Mouse (Mus musculus) midbrain, postnatal 0 days (tissue): ENCODE results near the gene Ndc1. TPM values are rescaled to one million over a fixed set of nuclear protein-coding genes. Genes with fewer than 3 reads are reported as not detected.

Experiments
- ATAC-seq: fragments of 200-750 bp; cut with Nextera tagmentation; 2 replicates; pipeline ENCODE4 v1.8.0; 2017; ENCODE audit warnings: moderate number of reproducible peaks, mild to moderate bottlenecking, moderate TSS enrichment, moderate library complexity; ENCODE audit not compliant: low FRiP score
- DNase-seq: peaks from one replicate; pipeline ENCODE4 v3.0.0-alpha.2; 2015; ENCODE audit warnings: low spot score
- H3K27ac ChIP-seq: fragments of 300-500 bp; sonication (generic); 2 replicates; pipeline ENCODE4 v1.5.1; 2014; ENCODE audit warnings: low read depth, mild to moderate bottlenecking, low read length, mixed read lengths
- H3K27me3 ChIP-seq: fragments of 300-500 bp; sonication (generic); 2 replicates; pipeline ENCODE4 v1.6.1; 2014; ENCODE audit warnings: low read length, control low read depth, mixed read lengths; ENCODE audit not compliant: insufficient read depth
- H3K36me3 ChIP-seq: fragments of 300-500 bp; sonication (generic); 2 replicates; pipeline ENCODE4 v1.6.1; 2014; ENCODE audit warnings: low read length, control low read depth, mixed read lengths; ENCODE audit not compliant: insufficient read depth
- H3K4me1 ChIP-seq: fragments of 300-500 bp; sonication (generic); 2 replicates; pipeline ENCODE4 v1.6.1; 2014; ENCODE audit warnings: mild to moderate bottlenecking, control low read depth, antibody characterized with exemption, low read length, mixed read lengths; ENCODE audit not compliant: insufficient read depth
- H3K4me2 ChIP-seq: fragments of 300-500 bp; sonication (generic); 2 replicates; pipeline ENCODE4 v1.6.1; 2014; ENCODE audit warnings: low read depth, mild to moderate bottlenecking, low read length, mixed read lengths; ENCODE audit not compliant: poor library complexity, severe bottlenecking
- H3K4me3 ChIP-seq: fragments of 300-500 bp; sonication (generic); 2 replicates; pipeline ENCODE4 v1.5.1; 2014; ENCODE audit warnings: low read depth, mild to moderate bottlenecking, low read length, moderate library complexity
- H3K9ac ChIP-seq: fragments of 300-500 bp; sonication (generic); replicated peaks from 2 replicates; pipeline ENCODE4 v1.6.1; 2014; ENCODE audit warnings: mild to moderate bottlenecking, low read length, moderate library complexity, mixed read lengths; ENCODE audit not compliant: poor library complexity, severe bottlenecking
- H3K9me3 ChIP-seq: fragments of 300-500 bp; sonication (generic); 2 replicates; pipeline ENCODE4 v1.6.1; 2016; ENCODE audit warnings: low read length, control low read depth
- CTCF ChIP-seq: IDR thresholded peaks from 2 replicates; pipeline ENCODE4 v1.5.1; 2016; ENCODE audit warnings: antibody characterized with exemption, mild to moderate bottlenecking
- WGBS: fragments of 180-500 bp; shearing (Covaris S2); extraction: QIAGEN DNeasy Blood & Tissue Kit; methylation state at CpG from one replicate; pipeline ENCODE4 v1.1.7; 2014; 5-methylcytosine and 5-hydroxymethylcytosine counted together
- polyA plus RNA-seq: library from polyadenylated mRNA; unstranded; fragments of >200 nt; fragmentation: Nextera tagmentation; extraction: Ambion mirVana; gene quantifications from 2 replicates; pipeline ENCODE4 v1.2.1, GENCODE M21; 2015
- total RNA-seq: library from RNA; depleted of rRNA; stranded (reverse); fragments of >200 nt; gene quantifications from 2 replicates; pipeline ENCODE4 v1.2.3, GENCODE M21; 2014

Ndc1 gene
- total and polyA plus RNA-seq, 2 experiments from 2014 or later = 21.5 to 36.8 TPM

DNA sequence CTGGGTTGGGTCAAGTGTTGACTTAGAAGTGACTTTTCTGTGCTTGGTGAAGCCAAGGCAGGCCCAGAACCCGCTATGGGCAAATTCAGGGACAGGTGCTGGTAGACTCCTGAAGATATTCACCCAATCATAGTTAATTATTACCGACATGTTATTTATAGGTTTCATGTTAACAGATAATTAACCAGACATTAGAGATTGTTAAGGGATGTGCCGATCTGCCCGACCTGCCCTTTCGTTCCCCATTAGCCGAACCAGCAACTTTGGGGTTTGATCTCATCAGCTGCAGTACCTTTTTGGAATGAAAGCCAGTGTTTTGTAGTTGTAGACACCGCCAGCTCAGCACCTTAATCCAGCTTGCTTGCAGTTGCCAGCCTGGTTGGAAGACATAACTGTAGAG, 68.9 kb downstream of the Ndc1 start:
- Histone ChIP-seq H3K4me3 (no peak overlapping the region), H3K27ac (no peak overlapping the region), H3K4me1 (no peaks in the 10 kb centered on the region), H3K9ac (no peak overlapping the region), H3K36me3 (no peaks in the 10 kb centered on the region), H3K9me3 (no peaks in the 10 kb centered on the region), H3K4me2 (no peak overlapping the region), H3K27me3 (peaks cover 44% of the 10 kb centered on the region)
- no peak for TF ChIP-seq CTCF
- no peak for ATAC-seq
- no peak for DNase-seq
- WGBS = 98% methylated on average over 7 of the region's 7 CpGs

DNA sequence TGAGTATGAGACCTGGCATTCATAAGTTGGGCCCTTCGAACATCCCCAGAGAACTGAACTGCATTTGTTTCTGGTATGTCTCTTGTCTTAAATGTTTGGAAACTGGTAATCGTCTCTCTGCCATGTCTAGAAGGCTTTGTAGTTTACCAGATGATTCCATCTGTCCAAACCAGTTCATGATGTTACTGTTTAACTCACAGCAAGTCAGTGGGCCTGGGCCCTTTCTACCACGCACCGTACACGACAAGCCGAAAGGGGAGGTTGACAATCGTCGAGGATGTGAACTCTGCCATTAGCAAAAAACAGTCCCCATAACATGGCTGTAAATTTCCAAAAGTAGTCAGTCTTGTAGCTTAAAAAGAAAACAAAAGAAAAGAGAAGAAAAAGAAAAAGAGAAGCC, 71.2 kb downstream of the Ndc1 start:
- TF ChIP-seq CTCF = no peak

DNA sequence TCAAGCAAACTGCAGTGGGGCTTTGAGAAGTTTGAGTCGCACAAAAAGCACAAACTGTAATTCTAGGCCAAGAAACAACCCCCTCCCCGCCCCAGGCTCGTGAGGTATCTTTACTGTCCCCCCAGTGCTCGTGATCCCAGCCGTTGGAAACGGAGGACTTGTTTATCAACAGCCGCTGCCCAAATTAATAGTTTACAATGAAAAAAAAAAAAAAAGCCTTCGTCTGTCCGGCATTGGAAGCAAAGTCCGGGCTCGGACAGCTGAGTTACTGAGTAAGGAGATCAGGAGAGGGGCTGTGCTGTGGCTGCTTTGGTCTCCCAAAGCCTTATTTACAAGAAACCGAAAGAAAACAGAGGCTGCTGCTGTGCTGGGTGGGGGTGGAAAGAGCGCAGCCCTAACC, 72.7 kb downstream of the Ndc1 start:
- ATAC-seq (no peak), DNase-seq (no peak)
- Histone ChIP-seq H3K9me3 (no peaks in the 10 kb centered on the region), H3K9ac (no peak overlapping the region), H3K4me3 (no peak overlapping the region), H3K27me3 (peaks cover 41% of the 10 kb centered on the region), H3K4me2 (no peak overlapping the region), H3K36me3 (no peaks in the 10 kb centered on the region), H3K4me1 (no peaks in the 10 kb centered on the region), H3K27ac (no peak overlapping the region)
- WGBS = 35% methylated on average over 13 of the region's 13 CpGs
- TF ChIP-seq CTCF = no peak

More for the DNA sequence above, 71.2 kb downstream of the Ndc1 start:
- no peak for DNase-seq
- Histone ChIP-seq H3K4me2 (no peak overlapping the region), H3K36me3 (no peaks in the 10 kb centered on the region), H3K9me3 (no peaks in the 10 kb centered on the region), H3K27ac (no peak overlapping the region), H3K9ac (no peak overlapping the region), H3K4me1 (no peaks in the 10 kb centered on the region), H3K27me3 (peaks cover 42% of the 10 kb centered on the region), H3K4me3 (no peak overlapping the region)
- WGBS = 95% methylated on average over 8 of the region's 8 CpGs
- no peak for ATAC-seq

DNA sequence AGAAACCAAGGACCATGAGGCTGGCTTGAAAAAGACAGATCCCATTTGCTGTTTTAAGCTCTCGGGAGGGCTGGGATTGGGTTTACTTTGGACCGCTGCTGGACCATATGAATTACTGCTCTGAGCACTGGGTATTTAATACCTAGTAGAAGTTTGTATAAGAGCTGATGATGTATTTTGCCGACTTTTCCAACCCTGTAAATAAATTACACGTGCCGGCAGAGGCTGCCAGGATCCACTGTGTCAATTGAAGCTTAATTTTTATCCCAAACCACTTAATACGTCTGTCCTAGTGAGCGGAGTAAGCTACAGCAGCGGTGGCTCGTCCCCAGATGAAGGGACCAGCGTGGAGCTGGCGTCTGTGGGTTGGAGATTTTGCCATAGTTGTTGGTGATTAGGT, 74.7 kb downstream of the Ndc1 start:
- H3K9ac ChIP-seq = no peak overlapping the region
- H3K4me2 ChIP-seq = no peak overlapping the region
- H3K9me3 ChIP-seq = no peaks in the 10 kb centered on the region
- DNase-seq (no peak), ATAC-seq (no peak)
- H3K27me3 ChIP-seq = peaks cover 22% of the 10 kb centered on the region
- H3K4me1 ChIP-seq = no peaks in the 10 kb centered on the region
- 52% methylated on average over 11 of the region's 11 CpGs for WGBS
- no peak overlapping the region for H3K27ac ChIP-seq
- H3K4me3 ChIP-seq = no peak overlapping the region
- H3K36me3 ChIP-seq = no peaks in the 10 kb centered on the region
- TF ChIP-seq CTCF = no peak

DNA sequence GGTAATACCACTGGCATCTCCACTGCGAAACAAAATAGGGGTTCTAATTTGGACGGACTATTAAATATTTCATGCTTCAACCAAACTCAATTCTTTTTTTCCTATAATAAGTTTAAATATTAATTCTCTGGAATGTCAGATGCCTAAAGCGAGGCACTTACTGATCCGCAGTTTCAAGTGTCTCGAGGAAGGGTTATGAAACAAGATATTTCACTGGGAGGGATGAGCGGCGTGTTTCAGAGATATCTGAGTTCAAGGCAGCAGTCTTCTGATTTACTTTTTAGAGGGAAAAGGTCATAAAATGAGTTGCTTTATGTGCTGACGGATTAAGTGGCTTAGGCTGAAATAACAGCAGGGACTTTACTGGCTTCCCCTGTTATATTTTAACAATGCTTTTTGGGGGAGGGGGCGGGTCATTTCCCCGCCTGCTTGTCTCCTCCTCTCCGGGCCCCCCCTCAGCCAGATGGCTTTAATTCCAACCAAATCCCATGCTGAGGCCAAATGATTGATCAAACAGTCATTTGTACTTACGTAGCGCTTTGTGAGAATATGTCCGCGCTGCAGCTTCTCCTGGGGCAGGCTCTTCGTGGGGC, 75.4 kb downstream of the Ndc1 start:
- no peak for TF ChIP-seq CTCF
- Histone ChIP-seq H3K4me3 (no peak overlapping the region), H3K9ac (no peak overlapping the region), H3K27me3 (peaks cover 16% of the 10 kb centered on the region; the same call in 1 of the 2 replicates), H3K36me3 (no peaks in the 10 kb centered on the region), H3K9me3 (no peaks in the 10 kb centered on the region), H3K4me2 (no peak overlapping the region), H3K4me1 (no peaks in the 10 kb centered on the region), H3K27ac (no peak overlapping the region)
- WGBS = 44% methylated on average over 16 of the region's 16 CpGs
- no peak for DNase-seq
- ATAC-seq = no peak

DNA sequence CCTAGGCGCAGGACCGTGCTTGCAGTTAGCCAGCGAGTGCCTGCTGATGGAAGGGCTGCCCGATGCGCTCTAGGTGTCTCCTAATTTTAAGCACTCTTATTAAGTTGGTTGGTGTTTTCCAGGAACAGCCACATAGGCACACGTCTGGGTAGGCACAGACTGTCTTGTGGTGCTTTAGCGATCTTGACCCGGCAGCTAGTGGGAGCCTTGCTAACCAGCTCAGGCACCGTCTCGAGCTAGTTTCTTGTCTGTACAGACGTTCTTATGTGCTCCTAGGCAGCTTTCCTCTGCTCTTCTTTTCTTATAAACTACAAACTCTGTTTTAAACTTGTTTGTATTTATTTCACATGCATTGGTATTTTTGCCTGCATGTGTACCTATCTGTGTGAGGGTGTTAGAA, 76.0 kb downstream of the Ndc1 start:
- Histone ChIP-seq H3K4me1 (no peaks in the 10 kb centered on the region), H3K27ac (no peak overlapping the region), H3K9me3 (no peaks in the 10 kb centered on the region), H3K4me3 (no peak overlapping the region), H3K27me3 (peaks cover 11% of the 10 kb centered on the region; the same call in 1 of the 2 replicates), H3K4me2 (no peak overlapping the region), H3K9ac (no peak overlapping the region), H3K36me3 (no peaks in the 10 kb centered on the region)
- no peak for DNase-seq
- no peak for TF ChIP-seq CTCF
- WGBS = 50% methylated on average over 11 of the region's 11 CpGs
- no peak for ATAC-seq
